Mouse (Mus musculus) embryonic fibroblast, embryonic 13.5 days (primary cell): ENCODE measurements around the gene Prr3.

ENCODE experiments used
- CTCF ChIP-seq: IDR thresholded peaks from 2 replicates; pipeline ENCODE4 v1.5.1; 2011; ENCODE audit warnings: mild to moderate bottlenecking, control low read depth, low read length, moderate library complexity, borderline replicate concordance; ENCODE audit not compliant: insufficient read depth
- POLR2A ChIP-seq: IDR thresholded peaks from 2 replicates; pipeline ENCODE4 v1.6.1; 2011; ENCODE audit warnings: low read depth, mild to moderate bottlenecking, control low read depth, low read length, moderate library complexity

DNA sequence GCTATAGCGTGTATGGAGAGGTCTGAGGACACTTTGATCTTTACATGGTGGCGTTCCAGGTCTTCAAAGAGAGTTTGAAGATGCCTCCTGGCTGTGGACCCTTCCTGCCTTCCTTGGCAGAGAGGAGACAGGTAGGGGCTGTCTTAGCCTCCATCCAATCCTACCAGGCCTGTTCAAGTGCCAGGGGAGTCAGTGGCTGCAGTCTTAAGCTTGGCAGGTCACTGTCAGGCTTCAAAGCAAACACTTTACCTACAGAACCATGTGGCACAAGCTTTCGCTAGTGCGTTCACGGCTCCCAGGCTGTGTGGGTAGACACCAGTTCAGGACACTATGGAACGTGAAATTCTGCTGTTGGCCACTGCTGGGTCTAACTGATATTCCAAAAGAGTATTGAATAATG, 42.9 kb upstream of the Prr3 start:
- no peak for TF ChIP-seq CTCF
- TF ChIP-seq POLR2A, result no peak
